Mouse (Mus musculus): ENCODE results near the gene Cdkal1. TPM values are rescaled to one million over a fixed set of nuclear protein-coding genes. Genes with fewer than 3 reads are reported as not detected.

Cdkal1 gene
- polyA plus RNA-seq, 1 experiment from 2014 or later: 23.9 TPM

DNA sequence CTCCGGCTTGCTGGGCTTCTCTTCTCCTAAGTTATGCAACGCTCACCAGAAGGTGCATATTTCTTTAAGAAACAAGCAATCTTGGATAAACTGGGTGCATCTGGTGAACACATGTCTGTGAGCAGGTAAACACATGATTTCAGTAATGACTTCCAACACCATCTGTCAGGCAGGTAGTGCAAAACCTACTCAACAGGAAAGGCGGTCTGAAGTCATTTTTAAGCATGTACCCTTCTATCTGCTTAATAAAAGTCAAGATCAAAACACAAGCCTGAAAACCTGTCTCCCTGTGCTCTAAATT, 108.2 kb downstream of the Cdkal1 start:
- Histone ChIP-seq H3K4me2 (ENCODE audit: low read length) (no peak overlapping the region), H3K9me3 (replicated peaks; ENCODE audit: control insufficient read depth, low read length) (no peaks in the 10 kb centered on the region), H3K27ac (ENCODE audit: low read depth, low read length) (peak overlapping the region; percentile 45; the same call in 1 of the 2 replicates), H3K27me3 (replicated peaks; ENCODE audit: control insufficient read depth, insufficient read depth, low read length) (no peaks in the 10 kb centered on the region), H3K4me1 (ENCODE audit: control insufficient read depth, insufficient read depth, low read length) (peaks cover 25% of the 10 kb centered on the region), H3K9ac (ENCODE audit: low read length) (no peak overlapping the region), H3K36me3 (ENCODE audit: control insufficient read depth, insufficient read depth, low read length) (no peaks in the 10 kb centered on the region), H3K4me3 (ENCODE audit: low read depth, low read length) (no peak overlapping the region)
- ATAC-seq (peak; percentile 32; the same call in 1 of the 2 replicates), DNase-seq (ENCODE audit: low spot score) (peak; percentile 45)
- 69% methylated on average over 3 of the region's 3 CpGs for WGBS

DNA sequence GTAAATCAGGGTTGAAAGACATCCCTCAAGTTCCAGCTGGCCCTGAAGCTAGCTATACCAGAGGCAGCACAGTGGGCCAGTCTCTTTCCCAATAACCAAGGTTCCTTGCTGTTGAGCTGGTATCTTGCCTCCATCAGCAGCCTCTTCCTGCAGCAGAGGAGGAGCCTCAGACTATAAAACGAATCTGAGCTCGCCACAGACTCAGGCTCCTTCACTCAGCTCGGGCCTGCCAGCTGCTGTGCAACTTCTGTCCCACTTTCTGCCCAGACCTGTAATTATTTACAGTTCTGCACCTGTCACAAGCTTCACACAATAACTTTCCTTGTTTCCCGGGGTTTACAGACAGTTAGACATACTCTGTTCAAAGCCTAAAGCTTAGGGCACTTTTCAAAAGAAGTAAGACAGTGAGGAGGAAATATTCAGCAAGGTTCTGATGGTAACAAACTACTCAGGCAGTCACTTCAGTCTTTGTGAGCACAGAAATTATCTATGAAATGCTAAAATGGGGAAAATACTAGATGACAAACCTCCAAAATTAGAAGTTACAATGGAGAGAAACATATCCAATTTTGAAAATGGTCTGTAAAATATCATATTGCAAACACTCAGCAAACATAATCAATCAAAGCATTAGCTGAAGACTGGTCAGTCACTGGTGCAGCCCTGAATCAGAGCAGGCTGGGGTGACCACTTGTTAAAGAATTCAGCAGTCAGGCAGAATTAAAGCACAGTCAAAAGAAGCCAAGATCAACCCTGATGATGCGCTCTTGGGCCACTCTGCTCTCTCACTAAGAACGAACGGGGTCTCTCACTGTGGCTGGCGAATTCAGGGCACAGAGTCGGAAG, 108.8 kb downstream of the Cdkal1 start:
- H3K4me3 ChIP-seq (ENCODE audit: low read depth, low read length): no peak overlapping the region
- DNase-seq (ENCODE audit: low spot score) (peak; percentile 59), ATAC-seq (peak; percentile 74)

DNA sequence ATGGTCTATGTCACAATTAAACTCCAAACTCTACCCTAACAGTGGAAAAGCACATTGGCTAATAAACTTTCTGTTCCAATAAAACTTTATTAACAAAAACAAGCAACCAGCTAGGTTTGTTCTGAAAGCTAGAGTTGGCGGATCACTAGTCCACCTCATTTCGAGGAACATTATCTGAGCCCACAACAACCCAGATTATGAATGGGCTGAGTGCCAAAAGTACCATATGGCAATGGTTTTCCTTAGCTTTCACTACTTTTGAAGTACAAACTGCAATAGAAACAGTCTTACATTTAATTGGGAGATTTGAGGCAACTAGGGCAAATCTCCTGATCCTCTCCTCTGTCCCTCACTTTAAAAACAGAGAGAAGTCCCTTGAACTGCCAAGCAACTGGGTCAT, 110.4 kb downstream of the Cdkal1 start:
- Histone ChIP-seq H3K27me3 (replicated peaks; ENCODE audit: control insufficient read depth, insufficient read depth, low read length) (no peaks in the 10 kb centered on the region), H3K36me3 (ENCODE audit: control insufficient read depth, insufficient read depth, low read length) (no peaks in the 10 kb centered on the region), H3K4me1 (ENCODE audit: control insufficient read depth, insufficient read depth, low read length) (peaks cover 25% of the 10 kb centered on the region), H3K4me2 (ENCODE audit: low read length) (no peak overlapping the region), H3K9me3 (replicated peaks; ENCODE audit: control insufficient read depth, low read length) (no peaks in the 10 kb centered on the region), H3K9ac (ENCODE audit: low read length) (no peak overlapping the region), H3K27ac (ENCODE audit: low read depth, low read length) (no peak overlapping the region), H3K4me3 (ENCODE audit: low read depth, low read length) (no peak overlapping the region)
- 67% methylated on average over 2 of the region's 2 CpGs for WGBS
- DNase-seq (ENCODE audit: low spot score) (peak; percentile 76), ATAC-seq (no peak)

More for the DNA sequence above, 108.8 kb downstream of the Cdkal1 start:
- Histone ChIP-seq H3K27ac (ENCODE audit: low read depth, low read length) (peak overlapping the region; percentile 45), H3K9me3 (replicated peaks; ENCODE audit: control insufficient read depth, low read length) (no peaks in the 10 kb centered on the region), H3K36me3 (ENCODE audit: control insufficient read depth, insufficient read depth, low read length) (no peaks in the 10 kb centered on the region), H3K27me3 (replicated peaks; ENCODE audit: control insufficient read depth, insufficient read depth, low read length) (no peaks in the 10 kb centered on the region), H3K4me1 (ENCODE audit: control insufficient read depth, insufficient read depth, low read length) (peaks cover 25% of the 10 kb centered on the region), H3K9ac (ENCODE audit: low read length) (no peak overlapping the region; the same call in 1 of the 2 replicates), H3K4me2 (ENCODE audit: low read length) (no peak overlapping the region)
- 44% methylated on average over 9 of the region's 9 CpGs for WGBS

- H3K9me3 ChIP-seq (replicated peaks; ENCODE audit: control insufficient read depth, low read length): no peaks in the 10 kb centered on the region
- peaks cover 25% of the 10 kb centered on the region for H3K4me1 ChIP-seq (ENCODE audit: control insufficient read depth, insufficient read depth, low read length)
- DNase-seq (ENCODE audit: low spot score): no peak
- 87% methylated on average over 3 of the region's 3 CpGs for WGBS
- H3K4me2 ChIP-seq (ENCODE audit: low read length): no peak overlapping the region
- H3K27me3 ChIP-seq (replicated peaks; ENCODE audit: control insufficient read depth, insufficient read depth, low read length): no peaks in the 10 kb centered on the region
- no peak overlapping the region for H3K9ac ChIP-seq (ENCODE audit: low read length)
- no peak overlapping the region for H3K27ac ChIP-seq (ENCODE audit: low read depth, low read length)
- no peak overlapping the region for H3K4me3 ChIP-seq (ENCODE audit: low read depth, low read length)
- ATAC-seq: no peak
- no peaks in the 10 kb centered on the region for H3K36me3 ChIP-seq (ENCODE audit: control insufficient read depth, insufficient read depth, low read length)
These were observed 111.3 kb downstream of the Cdkal1 start for GRCm38 (mm10) chr13:29744188-29744587.

DNA sequence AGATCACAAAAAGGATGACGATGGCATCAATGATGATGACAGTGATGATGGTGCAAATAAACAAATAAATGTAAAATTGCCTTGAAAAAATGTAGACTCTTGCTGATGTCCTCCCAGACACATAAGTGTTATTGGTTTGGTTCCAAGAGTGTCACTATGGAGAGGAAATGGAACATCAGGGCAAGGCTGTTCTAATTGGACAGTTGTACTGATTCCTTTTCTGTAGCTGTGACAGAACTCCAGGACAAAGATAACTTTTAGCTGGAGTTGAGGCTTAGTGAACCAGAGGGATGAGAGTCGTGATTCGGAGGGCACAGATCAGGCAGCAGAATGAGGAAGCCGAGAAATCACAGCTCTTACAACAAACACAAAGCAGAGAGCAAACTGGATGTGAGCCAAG, 111.7 kb downstream of the Cdkal1 start:
- Histone ChIP-seq H3K27ac (ENCODE audit: low read depth, low read length) (no peak overlapping the region), H3K36me3 (ENCODE audit: control insufficient read depth, insufficient read depth, low read length) (no peaks in the 10 kb centered on the region), H3K9me3 (replicated peaks; ENCODE audit: control insufficient read depth, low read length) (no peaks in the 10 kb centered on the region), H3K9ac (ENCODE audit: low read length) (no peak overlapping the region), H3K27me3 (replicated peaks; ENCODE audit: control insufficient read depth, insufficient read depth, low read length) (no peaks in the 10 kb centered on the region), H3K4me2 (ENCODE audit: low read length) (no peak overlapping the region), H3K4me3 (ENCODE audit: low read depth, low read length) (no peak overlapping the region), H3K4me1 (ENCODE audit: control insufficient read depth, insufficient read depth, low read length) (peaks cover 25% of the 10 kb centered on the region)
- ATAC-seq (no peak), DNase-seq (ENCODE audit: low spot score) (no peak)
- WGBS: 78% methylated on average over 4 of the region's 4 CpGs

DNA sequence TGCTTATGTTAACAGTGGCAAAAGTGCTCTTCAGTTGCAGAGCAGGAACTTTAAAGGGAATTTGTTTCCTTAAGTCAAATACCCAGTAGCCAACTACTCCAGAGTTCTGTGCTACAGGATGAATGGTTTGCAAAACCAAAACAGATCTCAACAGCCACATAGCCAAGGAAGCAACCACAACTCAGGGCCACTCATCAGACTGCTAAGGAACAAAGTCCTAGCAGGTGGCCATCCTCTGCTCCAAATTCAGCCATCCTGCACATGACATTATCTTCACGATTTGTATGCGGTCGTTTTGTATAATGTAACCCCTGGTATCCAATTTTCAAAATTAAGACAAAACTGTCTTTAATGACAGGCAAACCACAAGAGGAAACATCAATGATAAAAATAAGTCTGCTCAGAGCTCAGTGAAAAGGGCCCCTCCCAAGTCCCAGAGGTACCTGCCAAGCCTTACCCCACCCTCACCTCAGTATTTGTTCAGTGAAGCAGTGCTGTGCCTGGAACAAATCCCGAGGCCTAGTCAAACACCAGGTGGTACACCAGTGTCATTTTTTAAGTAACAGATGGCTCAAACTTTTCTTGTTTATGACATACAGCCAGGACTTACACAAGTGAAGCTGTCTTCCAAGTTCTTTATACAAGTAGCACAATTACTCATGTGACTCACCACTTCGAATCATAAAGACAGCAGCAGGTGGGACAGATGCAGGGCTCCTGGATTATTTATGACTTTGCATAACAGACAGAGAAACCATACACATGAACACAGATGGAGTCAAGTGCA, 117.6 kb downstream of the Cdkal1 start:
- no peaks in the 10 kb centered on the region for H3K36me3 ChIP-seq (ENCODE audit: control insufficient read depth, insufficient read depth, low read length)
- H3K27me3 ChIP-seq (replicated peaks; ENCODE audit: control insufficient read depth, insufficient read depth, low read length): no peaks in the 10 kb centered on the region
- no peak overlapping the region for H3K9ac ChIP-seq (ENCODE audit: low read length)
- no peaks in the 10 kb centered on the region for H3K4me1 ChIP-seq (ENCODE audit: control insufficient read depth, insufficient read depth, low read length)
- ATAC-seq (peak; percentile 78), DNase-seq (ENCODE audit: low spot score) (peak; percentile 70)
- no peak overlapping the region for H3K4me3 ChIP-seq (ENCODE audit: low read depth, low read length)
- H3K27ac ChIP-seq (ENCODE audit: low read depth, low read length): no peak overlapping the region
- H3K4me2 ChIP-seq (ENCODE audit: low read length): no peak overlapping the region
- H3K9me3 ChIP-seq (replicated peaks; ENCODE audit: control insufficient read depth, low read length): no peaks in the 10 kb centered on the region
- 59% methylated on average over 5 of the region's 5 CpGs for WGBS

DNA sequence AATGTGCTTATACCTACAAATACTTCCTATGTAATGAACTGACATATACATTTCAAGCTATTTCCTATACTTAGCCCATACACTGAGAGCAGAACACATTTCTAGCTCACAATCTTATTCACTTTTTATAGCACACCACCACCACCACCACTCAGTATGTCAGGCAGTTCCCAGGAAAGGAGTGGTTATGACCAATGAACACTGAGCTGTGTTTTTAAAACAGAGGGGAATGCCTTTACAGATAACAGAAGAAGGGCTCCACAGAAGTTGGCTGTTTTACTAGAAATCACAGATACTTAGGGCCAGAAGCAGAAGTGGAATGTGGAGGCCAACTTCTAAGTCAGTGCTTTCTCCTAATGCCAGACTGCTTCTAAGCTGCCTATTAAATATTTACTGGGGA, 121.0 kb downstream of the Cdkal1 start:
- Histone ChIP-seq H3K9ac (ENCODE audit: low read length) (no peak overlapping the region), H3K4me2 (ENCODE audit: low read length) (no peak overlapping the region), H3K9me3 (replicated peaks; ENCODE audit: control insufficient read depth, low read length) (no peaks in the 10 kb centered on the region), H3K4me3 (ENCODE audit: low read depth, low read length) (no peak overlapping the region), H3K36me3 (ENCODE audit: control insufficient read depth, insufficient read depth, low read length) (no peaks in the 10 kb centered on the region), H3K4me1 (ENCODE audit: control insufficient read depth, insufficient read depth, low read length) (no peaks in the 10 kb centered on the region), H3K27me3 (replicated peaks; ENCODE audit: control insufficient read depth, insufficient read depth, low read length) (no peaks in the 10 kb centered on the region), H3K27ac (ENCODE audit: low read depth, low read length) (no peak overlapping the region)
- DNase-seq (ENCODE audit: low spot score) (no peak), ATAC-seq (no peak)

GRCm38 (mm10) chr13:29726154-29726825, 129.2 kb downstream of the Cdkal1 start:
- Histone ChIP-seq H3K9me3 (replicated peaks; ENCODE audit: control insufficient read depth, low read length) (no peaks in the 10 kb centered on the region), H3K27ac (ENCODE audit: low read depth, low read length) (no peak overlapping the region), H3K9ac (ENCODE audit: low read length) (no peak overlapping the region), H3K4me3 (ENCODE audit: low read depth, low read length) (no peak overlapping the region), H3K4me2 (ENCODE audit: low read length) (no peak overlapping the region), H3K27me3 (replicated peaks; ENCODE audit: control insufficient read depth, insufficient read depth, low read length) (no peaks in the 10 kb centered on the region), H3K36me3 (ENCODE audit: control insufficient read depth, insufficient read depth, low read length) (no peaks in the 10 kb centered on the region), H3K4me1 (ENCODE audit: control insufficient read depth, insufficient read depth, low read length) (no peaks in the 10 kb centered on the region)
- no peak for DNase-seq (ENCODE audit: low spot score)
- WGBS: 93% methylated on average over 5 of the region's 5 CpGs
- no peak for ATAC-seq

All from forebrain, embryonic 14.5 days (tissue).